Mouse (Mus musculus) hindbrain, embryonic 13.5 days (tissue): ENCODE data around the gene Glmp. TPM values are rescaled to one million over a fixed set of nuclear protein-coding genes. Genes with fewer than 3 reads are reported as not detected.

Experiments
- ATAC-seq: fragments of 200-750 bp; cut with Nextera tagmentation; 2 replicates; pipeline ENCODE4 v1.8.0; 2017; ENCODE audit warnings: moderate TSS enrichment; ENCODE audit not compliant: low FRiP score
- H3K27ac ChIP-seq: fragments of 300-500 bp; sonication (generic); 2 replicates; pipeline ENCODE4 v1.5.1; 2015; ENCODE audit warnings: inconsistent platforms, mild to moderate bottlenecking, moderate library complexity
- H3K27me3 ChIP-seq: fragments of 300-500 bp; sonication (generic); 2 replicates; pipeline ENCODE4 v1.6.1; 2015; ENCODE audit warnings: mild to moderate bottlenecking, inconsistent platforms
- H3K36me3 ChIP-seq: fragments of 300-500 bp; sonication (generic); 2 replicates; pipeline ENCODE4 v1.6.1; 2015; ENCODE audit warnings: mild to moderate bottlenecking, inconsistent platforms
- H3K4me1 ChIP-seq: fragments of 300-500 bp; sonication (generic); replicated peaks from 2 replicates; pipeline ENCODE4 v1.6.1; 2015; ENCODE audit warnings: inconsistent platforms
- H3K4me2 ChIP-seq: fragments of 300-500 bp; sonication (generic); 2 replicates; pipeline ENCODE4 v1.6.1; 2015; ENCODE audit warnings: inconsistent platforms, mild to moderate bottlenecking, moderate library complexity
- H3K4me3 ChIP-seq: fragments of 300-500 bp; sonication (generic); 2 replicates; pipeline ENCODE4 v1.5.1; 2015; ENCODE audit warnings: mild to moderate bottlenecking, inconsistent platforms
- H3K9ac ChIP-seq: fragments of 300-500 bp; sonication (generic); 2 replicates; pipeline ENCODE4 v1.6.1; 2015; ENCODE audit warnings: mild to moderate bottlenecking, inconsistent platforms
- H3K9me3 ChIP-seq: fragments of 300-500 bp; sonication (generic); 2 replicates; pipeline ENCODE4 v1.6.1; 2016; ENCODE audit warnings: inconsistent platforms
- WGBS: fragments of 180-500 bp; shearing (Covaris S2); methylation state at CpG from one replicate; pipeline ENCODE4 v1.1.7; 2015; 5-methylcytosine and 5-hydroxymethylcytosine counted together
- polyA plus RNA-seq: library from polyadenylated mRNA; unstranded; fragments of >200 nt; fragmentation: Nextera tagmentation; extraction: Ambion mirVana; gene quantifications from 2 replicates; pipeline ENCODE4 v1.2.1, GENCODE M21; 2015

The Glmp gene
- polyA plus RNA-seq, 1 experiment from 2014 or later: 129 TPM

DNA sequence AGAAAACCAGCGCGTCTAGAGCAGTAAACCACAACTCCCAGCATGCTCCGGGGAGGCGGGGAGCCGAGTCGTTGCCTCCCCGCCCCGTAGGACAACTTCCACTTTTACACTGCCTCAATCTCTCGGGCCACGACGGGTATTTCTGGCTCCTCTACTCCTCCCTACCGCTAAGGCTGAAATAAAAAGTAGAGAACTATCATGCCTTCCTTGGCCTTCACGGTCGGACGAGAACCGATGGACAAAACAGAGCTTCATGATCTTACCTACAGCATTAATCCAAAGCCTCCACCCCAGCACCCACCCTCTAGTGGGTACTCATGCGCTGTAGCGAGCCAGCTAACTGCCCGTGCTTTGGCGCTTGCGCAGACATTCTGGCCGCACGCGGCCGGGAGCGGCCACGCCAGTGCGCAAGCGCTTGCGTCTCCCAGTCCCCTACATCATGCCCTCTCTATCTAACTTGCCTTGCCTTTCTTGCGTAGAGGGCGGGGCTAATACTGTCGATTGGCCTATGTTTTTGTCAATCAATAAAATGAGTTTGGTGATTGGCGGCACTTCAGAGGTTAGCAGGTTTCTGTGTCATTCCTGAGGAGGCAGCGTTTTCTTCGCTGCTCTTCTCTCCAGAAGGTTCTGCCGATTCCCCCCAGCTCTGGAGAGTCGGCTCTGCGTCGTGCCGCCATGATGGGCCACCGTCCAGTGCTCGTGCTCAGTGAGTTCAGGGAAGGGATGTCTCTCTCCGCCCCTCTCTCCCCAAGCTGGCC is 28.1 kb upstream of the Glmp start, which contains the start of the genes Tsacc and Cct3:
Gene Tsacc (minus strand): TSS at position 439 of the 758 bp plus-strand sequence.
Gene Cct3 (plus strand): TSS at position 556 of the 758 bp plus-strand sequence.
- peak within 1 kb of the TSS; percentile 90 for H3K9ac ChIP-seq
- ATAC-seq: peak; percentile 99
- peak within 1 kb of the TSS; percentile 95 for H3K27ac ChIP-seq
- H3K27me3 ChIP-seq: no peaks in the 10 kb centered on the region
- peaks cover 26% of the 10 kb centered on the region for H3K36me3 ChIP-seq
- H3K9me3 ChIP-seq: no peaks in the 10 kb centered on the region
- WGBS: under 1% methylated on average over 44 of the region's 44 CpGs
- H3K4me1 ChIP-seq: peaks cover 24% of the 10 kb centered on the region
- H3K4me2 ChIP-seq: peak within 1 kb of the TSS; percentile 85
- peak within 1 kb of the TSS; percentile 83 for H3K4me3 ChIP-seq

DNA sequence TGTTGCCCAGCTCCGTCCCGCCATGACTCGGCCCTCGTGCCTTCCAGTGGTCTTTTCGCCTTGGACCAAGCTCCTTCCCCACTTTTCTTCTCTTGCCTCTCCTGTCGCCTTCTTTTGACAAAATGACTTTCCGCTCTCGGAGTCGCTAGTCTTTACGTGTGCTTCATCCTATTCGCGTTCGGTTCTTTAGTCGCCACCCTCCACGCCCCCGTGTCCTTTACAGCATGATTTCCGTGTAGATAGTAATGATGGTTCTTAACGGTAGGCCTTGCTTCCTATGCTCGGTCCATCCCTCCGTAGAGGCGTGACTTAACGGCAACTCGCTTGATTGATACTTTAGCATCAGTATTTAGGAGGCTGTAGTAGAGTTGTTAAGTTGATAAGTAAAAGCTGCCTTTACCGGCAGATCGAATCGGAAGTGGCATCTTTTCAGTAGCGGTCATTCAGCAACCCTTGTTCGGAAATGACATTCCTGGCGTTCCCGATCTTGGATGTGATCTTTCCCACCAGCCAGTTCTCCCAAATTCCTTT is 27.4 kb upstream of the Glmp start:
- ATAC-seq: peak; percentile 18
- H3K27ac ChIP-seq: peak overlapping the region; percentile 95
- peak overlapping the region; percentile 85 for H3K4me2 ChIP-seq
- under 1% methylated on average over 30 of the region's 30 CpGs for WGBS
- peak overlapping the region; percentile 90 for H3K9ac ChIP-seq
- H3K4me1 ChIP-seq: peaks cover 24% of the 10 kb centered on the region
- peak overlapping the region; percentile 83 for H3K4me3 ChIP-seq
- H3K9me3 ChIP-seq: no peaks in the 10 kb centered on the region
- peaks cover 32% of the 10 kb centered on the region for H3K36me3 ChIP-seq
- H3K27me3 ChIP-seq: no peaks in the 10 kb centered on the region

GRCm38 (mm10) chr3:88299172-88299571 is 25.7 kb upstream of the Glmp start:
- H3K4me3 ChIP-seq: no peak overlapping the region
- H3K36me3 ChIP-seq: peaks cover 48% of the 10 kb centered on the region
- ATAC-seq: no peak
- WGBS: 96% methylated on average over 1 of the region's 1 CpGs
- H3K9me3 ChIP-seq: no peaks in the 10 kb centered on the region
- H3K9ac ChIP-seq: no peak overlapping the region
- peak overlapping the region; percentile 85; the same call in 1 of the 2 replicates for H3K4me2 ChIP-seq
- no peaks in the 10 kb centered on the region for H3K27me3 ChIP-seq
- H3K27ac ChIP-seq: no peak overlapping the region
- H3K4me1 ChIP-seq: peaks cover 24% of the 10 kb centered on the region

DNA sequence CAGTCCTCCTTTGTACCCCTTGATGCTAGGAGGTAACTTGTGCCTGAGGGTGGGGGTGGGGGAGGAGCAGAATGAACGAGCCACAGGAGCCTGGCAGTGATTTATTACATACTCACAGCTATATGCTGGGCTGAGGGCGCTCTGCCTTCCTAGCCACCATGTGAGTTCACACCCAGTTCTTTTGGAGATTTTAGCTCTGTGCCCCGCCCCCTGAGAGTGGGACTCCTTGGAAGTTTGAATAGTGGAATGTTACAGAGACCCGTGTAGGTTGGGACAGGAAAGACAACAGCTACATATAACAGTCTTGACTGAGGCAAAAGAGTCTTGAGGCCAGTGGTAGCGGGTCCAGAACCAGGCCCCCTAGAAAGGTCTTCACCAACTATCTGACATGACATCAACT is 4.1 kb downstream of the Glmp start:
- no peaks in the 10 kb centered on the region for H3K9me3 ChIP-seq

DNA sequence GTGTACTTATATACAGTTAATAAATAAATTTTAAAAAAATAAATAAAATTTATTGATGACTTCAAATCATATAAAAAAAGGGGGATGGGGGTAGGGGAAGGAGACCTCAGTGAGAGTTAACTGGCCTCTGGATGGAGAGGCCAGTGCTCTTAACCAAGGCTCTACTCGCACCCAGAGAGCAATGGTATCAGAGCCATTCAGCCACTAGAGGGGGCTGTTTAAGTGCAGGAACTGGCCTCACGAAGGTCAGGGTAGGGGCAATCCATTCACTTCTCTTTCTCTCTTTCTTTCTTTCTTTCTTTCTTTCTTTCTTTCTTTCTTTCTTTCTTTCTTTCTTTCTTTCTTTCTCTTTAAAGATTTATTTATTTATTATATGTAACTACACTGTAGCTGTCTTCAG is 6.5 kb downstream of the Glmp start:
- peaks cover 11% of the 10 kb centered on the region for H3K4me1 ChIP-seq
- H3K9me3 ChIP-seq: no peaks in the 10 kb centered on the region
- WGBS: 29% methylated on average over 2 of the region's 2 CpGs
- no peak for ATAC-seq
- H3K27ac ChIP-seq: no peak overlapping the region
- no peaks in the 10 kb centered on the region for H3K27me3 ChIP-seq
- peaks cover 25% of the 10 kb centered on the region for H3K36me3 ChIP-seq
- H3K4me3 ChIP-seq: no peak overlapping the region
- no peak overlapping the region for H3K4me2 ChIP-seq
- no peak overlapping the region for H3K9ac ChIP-seq

More for the DNA sequence above, 4.1 kb downstream of the Glmp start:
- Histone ChIP-seq H3K4me2 (no peak overlapping the region), H3K4me3 (no peak overlapping the region), H3K27me3 (no peaks in the 10 kb centered on the region), H3K4me1 (peaks cover 17% of the 10 kb centered on the region), H3K27ac (no peak overlapping the region), H3K36me3 (peaks cover 25% of the 10 kb centered on the region), H3K9ac (no peak overlapping the region)
- no peak for ATAC-seq
- 74% methylated on average over 5 of the region's 5 CpGs for WGBS

DNA sequence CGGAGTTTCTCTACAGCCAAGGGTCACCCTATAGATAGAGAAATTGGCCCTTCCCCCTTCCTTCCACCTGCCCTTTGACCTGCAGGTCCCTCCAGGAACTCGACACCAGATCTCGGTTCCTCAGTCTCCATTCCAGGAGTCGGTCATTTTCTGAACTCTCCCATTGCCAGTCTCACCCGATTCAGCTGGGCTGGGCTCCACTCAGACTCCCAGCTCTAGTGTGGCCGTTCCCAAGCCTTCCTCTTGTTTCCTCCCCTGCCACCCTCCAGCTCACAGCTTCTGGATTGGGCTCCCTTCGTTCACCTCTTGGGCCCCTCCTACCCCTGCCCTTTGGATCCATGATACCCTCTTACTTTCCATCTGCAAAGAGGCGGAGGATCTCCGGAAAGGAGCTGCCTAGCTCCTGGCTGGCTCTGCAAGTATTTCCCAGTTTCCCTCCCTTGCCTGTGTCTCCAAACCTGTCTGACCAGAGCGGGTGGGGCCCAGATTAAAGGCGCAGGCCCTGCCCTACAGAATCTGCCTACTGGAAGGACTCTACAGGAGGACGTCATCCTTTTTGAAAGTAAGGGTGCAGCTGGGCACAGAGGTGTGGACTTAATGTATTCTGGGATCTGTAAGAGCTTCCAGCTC is 9.3 kb downstream of the Glmp start:
- H3K9ac ChIP-seq: 0 out of 2 replicates have a peak overlapping the region, but pooled peaks have one; percentile 6
- H3K36me3 ChIP-seq: peaks cover 8% of the 10 kb centered on the region
- peaks cover 31% of the 10 kb centered on the region for H3K4me1 ChIP-seq
- no peak overlapping the region for H3K4me3 ChIP-seq
- no peak overlapping the region for H3K4me2 ChIP-seq
- WGBS: 60% methylated on average over 12 of the region's 12 CpGs
- ATAC-seq: no peak
- H3K27ac ChIP-seq: no peak overlapping the region
- no peaks in the 10 kb centered on the region for H3K27me3 ChIP-seq
- no peaks in the 10 kb centered on the region for H3K9me3 ChIP-seq

DNA sequence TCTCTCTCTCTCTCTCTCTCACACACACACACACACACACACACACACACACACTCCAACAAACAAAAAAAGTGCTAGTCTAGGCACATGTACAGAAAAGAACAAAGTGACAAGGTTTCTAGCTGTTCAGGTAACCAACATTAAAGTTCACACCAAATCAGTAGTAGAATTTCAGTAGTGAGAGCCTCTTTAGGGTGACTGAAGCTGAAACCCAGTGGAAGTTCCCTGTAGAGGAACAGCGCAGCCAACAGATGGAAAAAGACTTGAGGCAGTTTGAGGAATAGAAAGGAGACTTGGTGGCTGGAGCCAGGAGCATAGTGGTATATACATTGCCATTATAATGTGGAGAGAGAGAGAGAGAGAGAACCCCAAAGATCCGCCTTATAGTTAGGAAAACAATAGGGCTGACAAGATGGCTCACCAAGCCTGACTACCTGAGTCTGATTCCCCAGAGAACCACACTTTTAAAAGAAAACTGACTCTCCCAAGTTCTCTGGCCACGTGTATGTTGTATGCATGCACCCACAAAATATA is 10.1 kb downstream of the Glmp start:
- Histone ChIP-seq H3K27me3 (no peaks in the 10 kb centered on the region), H3K9ac (peak overlapping the region; percentile 90), H3K4me2 (peak overlapping the region; percentile 76), H3K9me3 (no peaks in the 10 kb centered on the region), H3K4me1 (peaks cover 33% of the 10 kb centered on the region), H3K36me3 (no peaks in the 10 kb centered on the region), H3K27ac (no peak overlapping the region), H3K4me3 (peak overlapping the region; percentile 72)
- 33% methylated on average over 3 of the region's 3 CpGs for WGBS
- ATAC-seq: no peak

- Histone ChIP-seq H3K36me3 (no peaks in the 10 kb centered on the region), H3K9ac (peak overlapping the region; percentile 90), H3K4me2 (peak overlapping the region; percentile 76), H3K9me3 (no peaks in the 10 kb centered on the region), H3K27me3 (no peaks in the 10 kb centered on the region), H3K27ac (peak overlapping the region; percentile 97), H3K4me3 (peak overlapping the region; percentile 72), H3K4me1 (peaks cover 33% of the 10 kb centered on the region)
- ATAC-seq: peak; percentile 67
- 1% methylated on average over 27 of the region's 27 CpGs for WGBS
These were observed 10.7 kb downstream of the Glmp start for GRCm38 (mm10) chr3:88335436-88336053.

GRCm38 (mm10) chr3:88336058-88337013 is 11.5 kb downstream of the Glmp start, which contains the start of the genes Tmem79 and Smg5:
Gene Tmem79 (minus strand): TSS chr3:88336148.
Gene Smg5 (plus strand): TSS chr3:88336260.
- Histone ChIP-seq H3K36me3 (no peaks in the 10 kb centered on the region), H3K27ac (peak within 1 kb of the TSS; percentile 97), H3K9ac (peak within 1 kb of the TSS; percentile 90), H3K9me3 (no peaks in the 10 kb centered on the region), H3K27me3 (no peaks in the 10 kb centered on the region), H3K4me1 (peaks cover 33% of the 10 kb centered on the region), H3K4me3 (peak within 1 kb of the TSS; percentile 72), H3K4me2 (peak within 1 kb of the TSS; percentile 76)
- peak; percentile 95 for ATAC-seq
- 3% methylated on average over 61 of the region's 66 CpGs for WGBS

DNA sequence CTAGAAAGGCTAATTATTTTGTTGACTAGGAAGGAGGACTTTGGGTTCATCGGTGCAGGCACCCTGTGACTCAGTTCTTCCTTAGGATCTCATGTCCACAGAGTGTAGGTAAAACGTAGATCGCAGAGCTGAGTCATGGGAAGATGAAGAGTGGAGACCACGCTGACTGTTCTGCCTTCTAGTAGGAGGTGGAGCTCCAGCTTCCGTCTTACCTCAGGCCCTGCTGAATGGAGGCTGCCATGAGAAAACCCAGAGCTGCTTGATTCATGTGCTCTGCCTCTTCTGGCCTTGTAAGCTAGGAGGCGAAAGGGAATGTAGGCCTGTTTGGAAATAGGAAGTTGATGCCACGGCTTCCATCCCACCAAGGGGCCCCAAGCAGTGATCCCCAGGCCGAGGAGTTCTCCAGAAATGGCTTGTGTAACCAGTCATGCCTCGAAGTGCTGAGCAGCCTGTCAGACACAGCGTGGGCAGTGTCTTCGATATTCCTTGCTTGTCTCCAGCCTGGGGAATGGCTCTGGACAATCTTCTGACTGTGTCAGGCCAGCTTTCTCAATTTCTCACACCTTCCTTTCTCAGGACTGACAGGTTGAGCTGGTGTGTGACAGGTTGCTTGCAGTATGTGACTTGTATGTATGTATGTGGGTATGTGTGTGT is 12.7 kb downstream of the Glmp start:
- Histone ChIP-seq H3K36me3 (peaks cover 11% of the 10 kb centered on the region), H3K9me3 (no peaks in the 10 kb centered on the region), H3K27me3 (no peaks in the 10 kb centered on the region), H3K9ac (peak overlapping the region; percentile 56), H3K4me2 (peak overlapping the region; percentile 73), H3K4me1 (peaks cover 33% of the 10 kb centered on the region), H3K4me3 (peak overlapping the region; percentile 72), H3K27ac (no peak overlapping the region)
- 88% methylated on average over 11 of the region's 11 CpGs for WGBS
- no peak for ATAC-seq

DNA sequence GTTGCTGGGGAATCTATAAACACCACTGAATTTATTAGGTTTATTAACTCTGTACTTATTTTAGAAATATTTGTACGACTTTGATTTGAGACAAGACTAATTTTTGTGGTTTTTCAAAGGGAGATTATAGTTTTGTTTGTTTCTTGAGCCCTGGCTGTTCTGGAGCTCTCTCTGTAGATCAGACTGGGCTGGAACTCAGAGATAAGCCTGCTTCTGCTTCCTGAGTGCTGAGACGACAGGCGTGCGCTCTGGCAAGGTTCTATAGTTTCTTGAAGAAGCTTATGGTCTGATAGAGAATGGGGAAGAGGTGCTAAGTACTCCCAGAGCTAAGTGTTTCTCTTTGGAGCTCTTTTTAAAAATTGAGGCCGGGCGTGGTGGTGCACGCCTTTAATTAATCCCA is 13.5 kb downstream of the Glmp start:
- Histone ChIP-seq H3K27me3 (no peaks in the 10 kb centered on the region), H3K36me3 (peaks cover 19% of the 10 kb centered on the region), H3K4me1 (peaks cover 33% of the 10 kb centered on the region), H3K4me3 (no peak overlapping the region), H3K27ac (no peak overlapping the region), H3K9me3 (no peaks in the 10 kb centered on the region), H3K4me2 (no peak overlapping the region), H3K9ac (no peak overlapping the region)
- no peak for ATAC-seq
- WGBS: 92% methylated on average over 7 of the region's 7 CpGs
